Mouse (Mus musculus): ENCODE measurements around the gene Galnt10. TPM values are rescaled to one million over a fixed set of nuclear protein-coding genes. Genes with fewer than 3 reads are reported as not detected.

Gene Galnt10
- polyA plus RNA-seq, 1 experiment from 2014 or later: 31.3 TPM

DNA sequence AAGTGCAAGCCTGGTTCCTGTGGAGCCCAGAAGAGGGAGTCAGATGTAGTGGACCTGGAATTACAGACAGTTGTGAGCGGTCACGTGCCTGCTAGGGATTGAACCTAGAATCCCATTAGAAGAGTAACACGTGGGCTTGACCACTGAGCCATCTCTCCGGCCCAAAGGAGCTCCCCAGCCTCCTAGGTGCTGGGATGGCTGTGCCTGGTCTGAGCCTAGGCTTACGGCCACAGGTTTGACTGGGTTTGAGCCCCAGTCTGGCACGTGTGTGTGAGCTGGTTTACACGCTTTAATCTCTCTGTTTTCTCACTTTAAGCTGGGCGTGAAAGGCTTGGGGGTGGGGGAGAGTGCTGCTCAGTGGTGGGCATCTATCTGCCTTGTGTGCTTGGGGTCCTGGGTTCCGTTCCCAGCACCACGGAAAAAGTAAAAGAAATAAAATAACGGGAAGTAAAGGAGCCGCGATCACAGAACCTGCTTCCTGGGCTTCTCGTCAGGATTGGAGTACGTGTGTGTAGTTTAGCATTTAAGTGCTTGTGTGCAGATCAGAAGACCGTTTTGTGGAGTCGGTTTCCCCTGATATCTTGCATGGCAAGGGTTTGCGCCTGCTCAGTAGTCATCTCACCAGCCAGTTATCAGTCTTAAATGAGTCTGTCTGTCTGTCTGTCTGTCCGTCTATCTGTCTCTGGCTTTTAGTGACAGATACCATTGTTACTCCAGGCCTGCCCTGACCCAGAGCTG is 16.4 kb downstream of the Galnt10 start:
- Histone ChIP-seq H3K4me2 (replicated peaks) (no peak overlapping the region), H3K9me3 (no peaks in the 10 kb centered on the region), H3K4me3 (no peak overlapping the region), H3K27me3 (no peaks in the 10 kb centered on the region), H3K27ac (no peak overlapping the region), H3K4me1 (peaks cover 21% of the 10 kb centered on the region), H3K9ac (no peak overlapping the region), H3K36me3 (0 out of 2 replicates have a peak, but pooled peaks cover 4% of the 10 kb centered on the region)
- no peak for ATAC-seq (ENCODE audit: low FRiP score, low read depth)
- 88% methylated on average over 19 of the region's 19 CpGs for WGBS

DNA sequence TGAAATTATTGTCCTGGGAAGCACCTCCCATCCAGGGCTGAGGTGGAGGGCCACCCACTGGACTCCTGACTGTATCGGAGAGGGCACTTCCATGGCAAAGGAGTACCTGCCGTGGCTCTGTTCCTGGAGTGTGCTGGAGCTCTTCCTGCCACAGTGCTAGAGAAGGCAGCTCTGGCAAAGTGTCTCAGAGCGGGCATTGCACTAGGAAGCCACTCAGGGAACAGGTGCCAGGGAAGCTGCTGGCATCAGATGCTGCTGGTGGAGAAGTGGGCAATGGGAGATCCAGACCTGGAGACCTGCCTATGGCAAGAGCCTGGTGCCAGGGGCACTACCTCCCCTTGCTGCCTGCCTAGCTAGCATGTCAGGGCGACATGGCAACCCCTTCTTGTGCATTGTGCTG is 17.0 kb downstream of the Galnt10 start:
- Histone ChIP-seq H3K4me1 (peaks cover 15% of the 10 kb centered on the region), H3K9me3 (no peaks in the 10 kb centered on the region), H3K27ac (no peak overlapping the region), H3K4me3 (no peak overlapping the region), H3K27me3 (no peaks in the 10 kb centered on the region), H3K36me3 (0 out of 2 replicates have a peak, but pooled peaks cover 4% of the 10 kb centered on the region), H3K4me2 (replicated peaks) (no peak overlapping the region), H3K9ac (no peak overlapping the region)
- WGBS: 87% methylated on average over 4 of the region's 4 CpGs
- ATAC-seq (ENCODE audit: low FRiP score, low read depth): no peak

- Histone ChIP-seq H3K36me3 (0 out of 2 replicates have a peak, but pooled peaks cover 4% of the 10 kb centered on the region), H3K9ac (no peak overlapping the region), H3K9me3 (no peaks in the 10 kb centered on the region), H3K4me2 (replicated peaks) (no peak overlapping the region), H3K27me3 (no peaks in the 10 kb centered on the region), H3K27ac (no peak overlapping the region), H3K4me1 (peaks cover 15% of the 10 kb centered on the region), H3K4me3 (no peak overlapping the region)
- ATAC-seq (ENCODE audit: low FRiP score, low read depth): no peak
- 83% methylated on average over 12 of the region's 12 CpGs for WGBS
These were observed 18.0 kb downstream of the Galnt10 start for GRCm38 (mm10) chr11:57663271-57663670.

DNA sequence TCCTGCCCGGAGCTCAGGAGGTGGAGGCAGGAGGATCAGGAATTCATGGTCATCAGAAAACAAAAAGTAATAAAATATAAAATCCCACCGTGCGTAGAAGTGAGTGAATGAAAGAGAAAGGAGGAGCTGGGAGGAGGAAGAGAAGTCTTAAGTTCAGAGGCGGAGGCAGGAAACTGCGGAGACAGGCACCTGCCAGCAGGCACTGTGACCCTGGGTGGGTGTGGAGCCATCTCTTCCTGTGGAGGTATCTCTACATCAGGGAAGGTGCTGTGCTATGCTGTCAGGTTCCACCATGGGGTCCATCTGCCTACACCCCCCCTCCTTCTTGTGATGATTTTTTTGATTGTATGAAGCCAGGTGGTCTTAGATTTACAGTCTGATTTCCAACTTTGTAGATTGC is 19.5 kb downstream of the Galnt10 start:
- Histone ChIP-seq H3K4me2 (replicated peaks) (no peak overlapping the region), H3K9me3 (no peaks in the 10 kb centered on the region), H3K27me3 (no peaks in the 10 kb centered on the region), H3K4me1 (peaks cover 15% of the 10 kb centered on the region), H3K9ac (no peak overlapping the region), H3K27ac (no peak overlapping the region), H3K36me3 (0 out of 2 replicates have a peak, but pooled peaks cover 4% of the 10 kb centered on the region), H3K4me3 (no peak overlapping the region)
- no peak for ATAC-seq (ENCODE audit: low FRiP score, low read depth)
- 72% methylated on average over 5 of the region's 5 CpGs for WGBS

DNA sequence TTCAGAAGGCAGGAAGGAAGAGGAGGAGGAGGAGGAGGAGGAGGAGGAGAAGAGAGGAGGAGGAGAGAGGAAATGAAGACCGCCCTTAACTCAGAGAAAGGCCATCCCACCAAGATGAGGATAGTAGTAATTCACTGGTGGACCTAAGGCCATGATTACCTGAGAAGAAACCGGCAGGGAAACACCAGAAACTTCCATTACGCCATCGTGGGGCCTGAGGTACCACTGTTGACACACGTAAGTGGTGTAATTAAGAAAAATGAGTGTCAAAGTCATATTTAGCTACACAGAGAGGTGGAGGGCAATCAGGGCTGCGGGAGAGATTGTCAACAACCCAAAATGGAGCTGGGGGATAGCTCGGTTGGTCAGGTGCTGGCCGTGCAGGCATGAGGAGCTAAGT is 23.0 kb downstream of the Galnt10 start:
- Histone ChIP-seq H3K4me1 (peaks cover 38% of the 10 kb centered on the region), H3K27me3 (no peaks in the 10 kb centered on the region), H3K4me3 (no peak overlapping the region), H3K27ac (no peak overlapping the region), H3K9ac (no peak overlapping the region), H3K9me3 (no peaks in the 10 kb centered on the region), H3K4me2 (replicated peaks) (no peak overlapping the region), H3K36me3 (no peaks in the 10 kb centered on the region)
- no peak for ATAC-seq (ENCODE audit: low FRiP score, low read depth)
- WGBS: 92% methylated on average over 8 of the region's 8 CpGs

- no peak for ATAC-seq (ENCODE audit: low FRiP score, low read depth)
- Histone ChIP-seq H3K27ac (no peak overlapping the region), H3K9me3 (no peaks in the 10 kb centered on the region), H3K9ac (no peak overlapping the region), H3K36me3 (no peaks in the 10 kb centered on the region), H3K4me2 (replicated peaks) (no peak overlapping the region), H3K4me1 (peaks cover 50% of the 10 kb centered on the region), H3K27me3 (no peaks in the 10 kb centered on the region), H3K4me3 (no peak overlapping the region)
- WGBS: 66% methylated on average over 6 of the region's 6 CpGs
These were observed 24.3 kb downstream of the Galnt10 start for GRCm38 (mm10) chr11:57669522-57669921.

GRCm38 (mm10) chr11:57671120-57671697 is 26.0 kb downstream of the Galnt10 start:
- no peak for ATAC-seq (ENCODE audit: low FRiP score, low read depth)

DNA sequence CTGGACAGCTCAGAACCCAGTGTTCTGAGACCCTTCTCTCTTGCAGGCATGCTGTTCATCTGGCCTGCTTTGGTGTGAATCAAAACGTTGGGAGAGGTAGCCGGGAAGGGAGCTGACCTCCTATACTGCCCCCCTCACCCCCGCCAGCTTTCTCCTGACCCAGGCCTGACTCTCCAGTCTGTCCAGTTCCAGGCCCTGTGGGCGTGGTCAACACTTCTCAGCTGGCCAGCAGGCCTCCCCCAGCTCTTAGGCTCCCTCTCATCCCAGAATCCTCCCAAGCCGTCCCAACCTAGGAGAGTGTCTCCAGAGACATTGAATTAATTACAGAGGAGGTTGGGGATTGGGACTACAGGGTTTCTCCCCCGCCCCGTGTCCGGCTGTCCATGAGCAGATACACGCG is 26.6 kb downstream of the Galnt10 start:
- no peak overlapping the region for H3K4me2 ChIP-seq (replicated peaks)
- H3K27ac ChIP-seq: no peak overlapping the region
- no peaks in the 10 kb centered on the region for H3K9me3 ChIP-seq
- no peaks in the 10 kb centered on the region for H3K36me3 ChIP-seq
- 52% methylated on average over 10 of the region's 10 CpGs for WGBS
- H3K4me3 ChIP-seq: no peak overlapping the region
- H3K27me3 ChIP-seq: no peaks in the 10 kb centered on the region
- no peak overlapping the region; the same call in 1 of the 2 replicates for H3K9ac ChIP-seq
- ATAC-seq (ENCODE audit: low FRiP score, low read depth): no peak
- H3K4me1 ChIP-seq: peaks cover 57% of the 10 kb centered on the region

More at GRCm38 (mm10) chr11:57671120-57671697, 26.0 kb downstream of the Galnt10 start:
- no peaks in the 10 kb centered on the region for H3K27me3 ChIP-seq
- no peaks in the 10 kb centered on the region for H3K9me3 ChIP-seq
- no peak overlapping the region for H3K4me2 ChIP-seq (replicated peaks)
- H3K4me1 ChIP-seq: peaks cover 57% of the 10 kb centered on the region
- WGBS: 11% methylated on average over 5 of the region's 5 CpGs
- no peak overlapping the region; the same call in 1 of the 2 replicates for H3K9ac ChIP-seq
- no peak overlapping the region for H3K27ac ChIP-seq
- H3K4me3 ChIP-seq: no peak overlapping the region
- H3K36me3 ChIP-seq: no peaks in the 10 kb centered on the region

DNA sequence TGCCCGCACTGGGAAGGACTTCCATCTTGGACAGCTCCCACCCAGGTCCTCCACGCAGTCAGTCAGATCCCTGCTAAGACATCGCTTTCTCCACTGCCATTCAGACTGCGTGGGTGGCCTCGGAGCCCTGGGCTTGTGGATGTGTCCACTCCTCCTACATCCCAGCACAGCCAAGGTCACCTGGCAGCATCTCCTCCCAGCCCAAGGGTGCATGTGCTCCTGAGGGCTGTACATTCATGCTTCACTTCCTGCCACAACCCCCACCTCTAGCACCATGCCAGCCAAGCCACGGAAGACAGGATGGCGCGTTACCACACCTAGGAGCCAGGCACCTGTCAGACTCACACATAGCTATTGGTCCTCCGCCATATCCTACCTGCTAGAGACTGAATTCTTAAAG is 27.8 kb downstream of the Galnt10 start:
- no peaks in the 10 kb centered on the region; the same call in 1 of the 2 replicates for H3K36me3 ChIP-seq
- H3K27me3 ChIP-seq: no peaks in the 10 kb centered on the region
- no peak overlapping the region for H3K4me2 ChIP-seq (replicated peaks)
- H3K9me3 ChIP-seq: no peaks in the 10 kb centered on the region
- H3K4me3 ChIP-seq: no peak overlapping the region
- 0 out of 2 replicates have a peak, but pooled peaks have one; percentile 20 for ATAC-seq (ENCODE audit: low FRiP score, low read depth)
- peaks cover 58% of the 10 kb centered on the region for H3K4me1 ChIP-seq
- H3K9ac ChIP-seq: no peak overlapping the region
- H3K27ac ChIP-seq: no peak overlapping the region
- WGBS: 86% methylated on average over 9 of the region's 9 CpGs

GRCm38 (mm10) chr11:57673977-57674687 is 28.9 kb downstream of the Galnt10 start:
- Histone ChIP-seq H3K36me3 (peaks cover 4% of the 10 kb centered on the region; the same call in 1 of the 2 replicates), H3K4me2 (replicated peaks) (peak overlapping the region; percentile 19; the same call in 1 of the 2 replicates), H3K27me3 (no peaks in the 10 kb centered on the region), H3K4me1 (peaks cover 58% of the 10 kb centered on the region), H3K9me3 (no peaks in the 10 kb centered on the region), H3K27ac (peak overlapping the region; percentile 89), H3K4me3 (no peak overlapping the region), H3K9ac (no peak overlapping the region)
- no peak for ATAC-seq (ENCODE audit: low FRiP score, low read depth)
- WGBS: 38% methylated on average over 12 of the region's 12 CpGs

GRCm38 (mm10) chr11:57677261-57677660 is 32.0 kb downstream of the Galnt10 start:
- Histone ChIP-seq H3K36me3 (peaks cover 10% of the 10 kb centered on the region; the same call in 1 of the 2 replicates), H3K4me1 (peaks cover 48% of the 10 kb centered on the region), H3K9ac (no peak overlapping the region), H3K27ac (no peak overlapping the region), H3K4me2 (replicated peaks) (no peak overlapping the region), H3K27me3 (no peaks in the 10 kb centered on the region), H3K9me3 (peaks cover 5% of the 10 kb centered on the region; the same call in 1 of the 2 replicates), H3K4me3 (no peak overlapping the region)
- ATAC-seq (ENCODE audit: low FRiP score, low read depth): no peak
- WGBS: 49% methylated on average over 3 of the region's 3 CpGs

- ATAC-seq (ENCODE audit: low FRiP score, low read depth): no peak
- Histone ChIP-seq H3K4me1 (peaks cover 53% of the 10 kb centered on the region), H3K27ac (no peak overlapping the region), H3K4me3 (no peak overlapping the region), H3K27me3 (no peaks in the 10 kb centered on the region), H3K9me3 (peaks cover 5% of the 10 kb centered on the region; the same call in 1 of the 2 replicates), H3K36me3 (peaks cover 10% of the 10 kb centered on the region; the same call in 1 of the 2 replicates), H3K9ac (no peak overlapping the region), H3K4me2 (replicated peaks) (no peak overlapping the region)
- 51% methylated on average over 7 of the region's 7 CpGs for WGBS
These were observed 37.3 kb downstream of the Galnt10 start for GRCm38 (mm10) chr11:57682589-57682988.

Data from limb, embryonic 13.5 days (tissue).